Mouse (Mus musculus) ES-Bruce4 (cell line): ENCODE measurements around the gene Etv6. TPM values are rescaled to one million over a fixed set of nuclear protein-coding genes. Genes with fewer than 3 reads are reported as not detected.

Experiments
- H3K27ac ChIP-seq: 2 replicates; pipeline ENCODE4 v1.5.1; 2012; ENCODE audit warnings: low read length, inconsistent platforms; ENCODE audit not compliant: insufficient read depth
- H3K27me3 ChIP-seq: 2 replicates; pipeline ENCODE4 v1.6.1; 2012; ENCODE audit warnings: mild to moderate bottlenecking, low read length, inconsistent platforms; ENCODE audit not compliant: control insufficient read depth, poor library complexity, insufficient read depth, severe bottlenecking
- H3K36me3 ChIP-seq: 2 replicates; pipeline ENCODE4 v1.6.1; 2012; ENCODE audit warnings: inconsistent platforms, mild to moderate bottlenecking, low read length, moderate library complexity; ENCODE audit not compliant: control insufficient read depth, poor library complexity, insufficient read depth, severe bottlenecking
- H3K4me1 ChIP-seq: one replicate; pipeline ENCODE4 v1.8.1; 2011; ENCODE audit warnings: low read length; ENCODE audit not compliant: control insufficient read depth, insufficient read depth
- H3K4me3 ChIP-seq: 2 replicates; pipeline ENCODE4 v1.5.1; 2011; ENCODE audit warnings: low read depth, mild to moderate bottlenecking, low read length
- H3K9ac ChIP-seq: 2 replicates; pipeline ENCODE4 v1.6.1; 2012; ENCODE audit warnings: low read depth, mild to moderate bottlenecking, inconsistent platforms; ENCODE audit not compliant: poor library complexity, severe bottlenecking
- H3K9me3 ChIP-seq: replicated peaks from 2 replicates; pipeline ENCODE4 v1.6.1; 2012; ENCODE audit warnings: mild to moderate bottlenecking, low read length, inconsistent platforms; ENCODE audit not compliant: control insufficient read depth, poor library complexity, insufficient read depth, severe bottlenecking
- CTCF ChIP-seq: IDR thresholded peaks from one replicate; pipeline ENCODE4 v1.8.1; 2011; ENCODE audit warnings: low read depth, low read length
- EP300 ChIP-seq: IDR thresholded peaks from 2 replicates; pipeline ENCODE4 v1.6.1; 2011; ENCODE audit warnings: low read depth, low read length; ENCODE audit not compliant: insufficient read depth
- POLR2A ChIP-seq: IDR thresholded peaks from one replicate; pipeline ENCODE4 v1.8.1; 2011; ENCODE audit warnings: low read length; ENCODE audit not compliant: insufficient read depth
- polyA plus RNA-seq: library from polyadenylated mRNA; stranded (reverse); fragments of >200 nt; gene quantifications from 2 replicates; pipeline ENCODE4 v1.2.4, GENCODE M21; 2011; ENCODE audit warnings: low read depth; ENCODE audit not compliant: missing spikeins, insufficient read depth, insufficient read length

Gene Etv6
- polyA plus RNA-seq, 1 experiment: 19.9 TPM

GRCm38 (mm10) chr6:134157533-134158115 is 122.1 kb downstream of the Etv6 start:
- TF ChIP-seq EP300: no peak
- TF ChIP-seq POLR2A: no peak
- TF ChIP-seq CTCF: no peak
- no peaks in the 10 kb centered on the region for H3K27me3 ChIP-seq
- no peaks in the 10 kb centered on the region for H3K9me3 ChIP-seq
- no peaks in the 10 kb centered on the region for H3K4me1 ChIP-seq
- no peak overlapping the region for H3K27ac ChIP-seq
- no peak overlapping the region for H3K9ac ChIP-seq
- no peak overlapping the region for H3K4me3 ChIP-seq
- H3K36me3 ChIP-seq: no peaks in the 10 kb centered on the region

- Histone ChIP-seq H3K9me3 (no peaks in the 10 kb centered on the region), H3K36me3 (no peaks in the 10 kb centered on the region), H3K4me1 (no peaks in the 10 kb centered on the region), H3K9ac (no peak overlapping the region), H3K27ac (no peak overlapping the region), H3K27me3 (no peaks in the 10 kb centered on the region), H3K4me3 (no peak overlapping the region)
- no peak for TF ChIP-seq EP300
- no peak for TF ChIP-seq POLR2A
- TF ChIP-seq CTCF: no peak
Measured at GRCm38 (mm10) chr6:134158201-134158600, 122.7 kb downstream of the Etv6 start.

- no peaks in the 10 kb centered on the region for H3K36me3 ChIP-seq
- H3K27ac ChIP-seq: no peak overlapping the region
- H3K9me3 ChIP-seq: no peaks in the 10 kb centered on the region
- no peak overlapping the region for H3K4me3 ChIP-seq
- TF ChIP-seq EP300: no peak
- no peak for TF ChIP-seq POLR2A
- TF ChIP-seq CTCF: no peak
- H3K9ac ChIP-seq: no peak overlapping the region
- H3K4me1 ChIP-seq: peaks cover under 1% of the 10 kb centered on the region
- H3K27me3 ChIP-seq: no peaks in the 10 kb centered on the region
Measured at GRCm38 (mm10) chr6:134159672-134160071, 124.2 kb downstream of the Etv6 start.

GRCm38 (mm10) chr6:134161040-134161439 is 125.5 kb downstream of the Etv6 start:
- TF ChIP-seq EP300: no peak
- TF ChIP-seq CTCF: no peak
- TF ChIP-seq POLR2A: no peak
- Histone ChIP-seq H3K36me3 (no peaks in the 10 kb centered on the region), H3K4me1 (peaks cover 8% of the 10 kb centered on the region), H3K27me3 (no peaks in the 10 kb centered on the region), H3K9me3 (no peaks in the 10 kb centered on the region), H3K9ac (no peak overlapping the region), H3K4me3 (no peak overlapping the region), H3K27ac (no peak overlapping the region)

- no peak overlapping the region for H3K27ac ChIP-seq
- peaks cover 9% of the 10 kb centered on the region for H3K4me1 ChIP-seq
- no peaks in the 10 kb centered on the region for H3K9me3 ChIP-seq
- no peak overlapping the region for H3K4me3 ChIP-seq
- no peaks in the 10 kb centered on the region for H3K36me3 ChIP-seq
- H3K27me3 ChIP-seq: no peaks in the 10 kb centered on the region
- no peak overlapping the region for H3K9ac ChIP-seq
- TF ChIP-seq EP300: no peak
- no peak for TF ChIP-seq POLR2A
- no peak for TF ChIP-seq CTCF
Measured at GRCm38 (mm10) chr6:134163346-134163745, 127.8 kb downstream of the Etv6 start.

GRCm38 (mm10) chr6:134164356-134164755 is 128.9 kb downstream of the Etv6 start:
- Histone ChIP-seq H3K36me3 (no peaks in the 10 kb centered on the region), H3K27ac (no peak overlapping the region), H3K27me3 (no peaks in the 10 kb centered on the region), H3K4me3 (no peak overlapping the region), H3K9ac (no peak overlapping the region), H3K4me1 (peaks cover 9% of the 10 kb centered on the region), H3K9me3 (no peaks in the 10 kb centered on the region)
- TF ChIP-seq EP300: no peak
- no peak for TF ChIP-seq CTCF
- TF ChIP-seq POLR2A: no peak
